Mouse (Mus musculus) adrenal gland, postnatal 4 days (tissue): Measurements from ENCODE around the gene Hoxd1. TPM values are rescaled to one million over a fixed set of nuclear protein-coding genes. Genes with fewer than 3 reads are reported as not detected.

Source experiments
- DNase-seq, 2 experiments: peaks; one replicate each; pipeline ENCODE4 v3.0.0; 2021 to 2022; ENCODE audit warnings: low spot score in 2 of 2, mixed read lengths in 2 of 2
- long read RNA-seq, 2 experiments: library from polyadenylated mRNA; stranded (forward); transcript quantifications; one replicate each; pipeline ENCODE4 v2.0.0; 2021
- total RNA-seq, 2 experiments: library from RNA; stranded (reverse); gene quantifications; 2 replicates each; pipeline ENCODE4 v1.2.3; 2021

Gene Hoxd1
- total RNA-seq, result under 1 TPM in 1 of 2 experiments, not detected in 1; 0.50 TPM
- long read RNA-seq, experiment 1, result 0 reads
- long read RNA-seq, experiment 2, partial matches to known transcripts, result 0 of 2 reads
- long read RNA-seq, experiment 2, other reads (novel, unspliced or antisense), result 0 of 2 reads

DNA sequence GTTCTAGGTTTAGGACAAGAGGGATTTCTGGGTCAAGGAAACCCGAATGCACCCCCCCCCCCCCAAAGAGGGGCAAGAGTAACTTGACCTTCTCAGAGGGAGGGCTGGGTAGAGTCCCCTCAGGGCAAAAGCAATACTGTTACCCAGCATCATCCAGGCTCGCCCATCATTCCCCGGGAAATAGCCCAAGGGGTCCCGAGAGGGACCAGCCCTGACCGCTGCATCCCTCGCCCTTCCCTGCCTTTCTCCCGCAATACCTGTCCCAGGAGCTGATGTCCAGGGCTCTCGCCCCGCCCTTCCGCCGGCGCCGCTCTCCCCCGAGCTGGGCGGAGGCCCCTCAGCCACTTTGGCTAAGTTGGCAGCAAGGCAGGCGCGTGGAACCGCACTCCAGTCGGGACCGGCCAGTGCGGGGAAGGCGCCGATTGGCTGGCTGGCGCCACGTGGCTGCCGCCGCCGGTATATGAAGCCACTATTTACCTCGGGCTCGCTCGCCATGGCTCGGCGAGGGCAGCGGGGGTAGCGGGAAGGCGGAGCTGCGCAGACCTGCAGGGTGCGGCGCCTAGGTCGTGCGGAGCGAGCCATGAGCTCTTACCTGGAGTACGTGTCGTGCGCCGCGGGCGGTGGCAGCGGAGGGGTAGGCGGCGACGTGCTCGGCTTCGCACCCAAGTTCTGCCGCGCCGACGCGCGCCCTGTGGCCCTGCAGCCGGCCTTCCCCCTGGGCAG, at the start of gene Hoxd1:
Gene Hoxd1, plus strand, starts transcription at position 459 of the 723 bp plus-strand sequence.
- no peak for DNase-seq

- DNase-seq, result no peak
Measured at GRCm38 (mm10) chr2:74713239-74714150, 49.3 kb upstream of the Hoxd1 start.

DNA sequence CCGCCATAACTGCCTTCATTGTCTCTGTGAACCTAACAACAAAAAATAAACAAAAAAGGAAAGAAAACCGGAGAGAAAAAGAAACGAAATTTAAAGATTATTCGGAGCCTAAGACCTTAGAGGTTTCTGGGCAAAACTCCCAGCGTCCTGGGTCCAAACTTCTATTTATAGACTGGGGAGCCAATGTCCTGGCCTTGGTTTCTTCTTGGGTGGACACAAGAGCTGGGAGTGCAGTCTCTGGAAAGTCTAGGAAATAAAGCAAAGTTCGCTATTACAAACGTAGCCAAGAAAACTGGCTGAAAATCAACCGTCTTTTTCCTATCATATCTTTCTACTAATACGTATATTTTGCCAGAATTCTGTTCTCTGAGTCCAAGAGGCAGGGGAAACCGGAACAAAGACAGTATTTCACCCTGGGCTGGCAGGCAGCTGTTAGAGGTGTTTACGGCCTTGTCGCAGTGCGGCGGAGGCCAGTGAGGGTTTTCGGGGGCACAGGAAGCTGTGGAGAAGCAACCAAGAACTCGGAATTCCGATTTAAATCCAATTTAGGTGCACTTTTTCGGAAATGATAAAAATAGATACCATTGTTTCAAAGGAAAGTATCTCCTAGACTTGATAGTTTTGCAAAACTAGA, 48.5 kb upstream of the Hoxd1 start:
- DNase-seq, result no peak

DNA sequence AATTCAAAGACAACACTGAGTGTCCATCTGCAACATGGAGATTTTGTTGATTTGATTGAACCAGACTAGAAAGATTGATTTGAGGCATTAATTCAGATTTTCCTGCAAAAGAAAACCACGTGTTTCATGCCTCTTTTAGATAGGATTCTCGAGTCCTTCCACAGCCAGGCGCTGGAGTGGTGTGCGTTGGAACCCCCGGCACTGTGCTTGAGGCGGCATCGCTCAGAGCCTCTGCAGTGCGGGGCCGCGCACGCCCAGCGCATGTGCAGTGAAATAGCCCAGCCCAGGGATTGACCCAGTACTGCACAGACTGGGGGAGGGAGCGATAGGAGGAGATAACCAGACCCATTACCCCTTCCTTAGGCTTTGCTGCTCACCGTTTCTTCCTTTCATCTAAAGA, 47.9 kb upstream of the Hoxd1 start:
- DNase-seq, result no peak

- DNase-seq, result peak; percentile 85 to 92
Measured at GRCm38 (mm10) chr2:74715504-74716241, 47.1 kb upstream of the Hoxd1 start.

DNA sequence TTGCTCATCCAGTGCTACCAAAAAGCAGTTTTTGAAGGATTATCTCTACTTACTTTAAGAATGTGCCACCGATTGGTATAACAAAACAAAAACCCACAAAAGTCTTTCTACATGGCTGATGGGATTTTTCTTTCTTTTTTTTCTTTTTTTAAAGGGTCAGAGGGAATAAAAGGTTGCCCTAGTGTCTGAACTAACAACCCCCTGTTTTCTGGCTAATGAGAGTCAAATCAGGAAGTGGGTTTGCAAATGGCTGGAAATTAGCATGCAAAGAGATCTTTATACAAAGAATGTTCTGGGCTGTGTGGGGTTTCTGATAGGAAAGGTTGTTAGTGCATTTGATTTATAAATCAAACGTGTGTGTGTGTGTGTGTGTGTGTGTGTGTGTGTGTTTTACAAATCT, 42.4 kb upstream of the Hoxd1 start:
- no peak for DNase-seq

DNA sequence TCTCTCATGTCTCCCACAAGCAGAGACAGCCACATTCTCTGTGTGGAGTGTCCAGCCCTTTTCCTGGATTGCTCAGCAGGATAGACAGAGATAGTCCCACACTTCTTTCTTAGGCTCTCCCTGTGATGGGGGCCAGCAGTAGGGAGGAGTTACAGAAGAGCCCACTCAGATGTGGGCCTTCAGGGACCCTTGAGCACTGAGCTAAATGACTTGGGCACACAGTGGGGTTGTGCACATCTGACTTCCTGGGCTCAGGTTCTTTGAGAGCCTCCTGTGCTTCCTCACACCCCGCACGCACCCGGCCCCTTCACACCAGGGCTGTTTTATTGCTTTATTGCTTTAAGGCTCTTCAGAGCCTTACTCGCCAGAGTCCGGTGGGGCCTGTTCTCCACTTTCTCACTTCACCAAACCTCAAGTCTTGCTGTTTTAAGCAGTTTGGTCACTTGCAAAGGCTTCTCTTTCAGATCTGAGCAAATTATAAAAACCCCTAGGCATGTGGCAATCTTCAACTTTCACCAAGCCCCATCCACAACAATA, 41.8 kb upstream of the Hoxd1 start:
- no peak for DNase-seq

- no peak for DNase-seq
Measured at GRCm38 (mm10) chr2:74721882-74722281, 40.9 kb upstream of the Hoxd1 start.

GRCm38 (mm10) chr2:74722949-74723348, 39.8 kb upstream of the Hoxd1 start:
- no peak for DNase-seq

GRCm38 (mm10) chr2:74724244-74725015, 38.4 kb upstream of the Hoxd1 start:
- DNase-seq, result no peak

GRCm38 (mm10) chr2:74725171-74725570, 37.6 kb upstream of the Hoxd1 start:
- DNase-seq, result no peak

DNA sequence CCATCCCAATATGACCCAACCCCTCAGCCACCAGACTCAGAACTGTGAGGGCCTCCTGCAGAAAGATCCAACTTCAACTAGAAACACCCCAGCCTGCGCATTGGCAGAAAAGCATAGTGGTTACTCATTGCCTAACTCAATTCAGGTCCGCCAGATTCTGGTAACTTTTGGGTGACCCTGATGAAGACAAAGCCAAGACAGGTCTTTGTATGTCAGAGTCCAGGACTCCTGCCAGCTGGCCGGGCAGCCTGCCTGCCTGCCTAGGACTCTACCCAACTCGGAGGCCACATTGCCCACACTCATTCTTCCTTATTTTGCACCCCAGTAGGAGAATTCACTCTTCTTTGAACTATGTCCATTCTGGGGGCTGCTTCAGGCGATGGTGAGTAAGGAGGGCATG, 36.2 kb upstream of the Hoxd1 start, which contains the start of gene Gm28230:
Gene Gm28230, plus strand, starts transcription at position 178 of the 400 bp plus-strand sequence.
- no peak for DNase-seq

- no peak for DNase-seq
Measured at GRCm38 (mm10) chr2:74726973-74727639, 35.7 kb upstream of the Hoxd1 start.

- no peak for DNase-seq
Measured at GRCm38 (mm10) chr2:74727640-74728302, 35.0 kb upstream of the Hoxd1 start.

GRCm38 (mm10) chr2:74728303-74728680, 34.5 kb upstream of the Hoxd1 start:
- no peak for DNase-seq

- no peak for DNase-seq
Measured at GRCm38 (mm10) chr2:74730331-74730730, 32.4 kb upstream of the Hoxd1 start.

DNA sequence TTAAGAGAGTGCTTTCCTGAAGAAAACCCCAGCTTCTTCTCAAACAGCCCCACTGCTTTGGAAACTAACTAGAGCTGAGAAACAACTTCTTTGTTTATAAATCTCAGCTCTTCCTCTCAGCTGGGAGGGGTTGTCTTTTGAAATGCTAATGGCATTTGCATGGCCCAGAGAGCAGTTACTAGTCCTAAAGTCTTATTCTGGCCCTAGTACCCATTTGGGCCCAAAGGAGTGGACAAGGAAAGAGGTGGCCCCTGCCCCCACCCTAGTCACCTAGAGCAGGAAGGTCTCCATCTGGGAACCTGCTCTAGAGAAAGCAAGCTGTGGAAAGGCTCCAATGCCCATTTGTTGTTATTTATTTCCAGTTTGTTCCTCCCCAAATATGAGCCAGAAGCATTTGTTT, 31.7 kb upstream of the Hoxd1 start:
- DNase-seq, result no peak

DNA sequence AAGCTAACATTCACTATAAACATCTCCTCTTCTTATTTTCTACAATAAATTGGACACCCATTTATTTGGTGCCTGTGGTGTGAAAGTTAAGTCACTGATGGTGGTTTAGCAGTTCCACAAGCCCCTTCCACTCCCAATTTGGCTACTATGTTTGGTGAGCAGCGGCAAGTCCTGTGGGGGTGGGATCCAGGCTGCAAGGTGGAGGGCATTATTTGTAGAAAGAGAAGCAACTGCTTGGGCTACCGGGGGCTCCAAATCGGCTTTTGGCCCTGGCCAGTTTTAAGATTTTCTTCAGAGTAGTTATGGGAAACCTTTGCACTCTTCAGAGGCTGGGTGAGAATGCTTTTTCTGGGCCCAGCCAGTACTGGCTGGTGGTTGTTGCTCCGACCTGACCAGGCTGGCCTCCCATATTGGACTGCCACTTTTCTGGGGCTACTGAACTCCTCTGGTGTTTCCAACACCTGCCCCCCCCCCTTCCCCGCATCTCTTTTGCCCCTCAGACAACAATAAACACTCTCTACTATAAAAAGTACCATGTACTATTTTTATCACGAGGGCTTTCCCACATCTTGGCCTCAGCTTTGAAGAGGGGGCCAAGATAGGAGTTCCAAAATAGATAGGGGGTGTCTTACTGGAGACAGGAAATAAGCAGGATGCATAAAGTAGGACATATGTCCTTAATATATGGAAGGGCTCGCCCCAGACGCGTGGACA, 30.8 kb upstream of the Hoxd1 start:
- DNase-seq, result no peak
